Mouse (Mus musculus) intestine, embryonic 14.5 days (tissue): ENCODE measurements around the gene Pcp4l1. TPM values are rescaled to one million over a fixed set of nuclear protein-coding genes. Genes with fewer than 3 reads are reported as not detected.

Experiments
- ATAC-seq: fragments of 200-750 bp; cut with Nextera tagmentation; replicated peaks from 2 replicates; pipeline ENCODE4 v1.8.0; 2017; ENCODE audit warnings: low read depth, moderate number of reproducible peaks, moderate TSS enrichment, moderate library complexity; ENCODE audit not compliant: low FRiP score, low TSS enrichment
- DNase-seq: peaks from one replicate; pipeline ENCODE4 v3.0.0-alpha.2; 2018; ENCODE audit warnings: low spot score
- H3K27ac ChIP-seq: fragments of 300-500 bp; sonication (generic); 2 replicates; pipeline ENCODE4 v1.5.1; 2014; ENCODE audit warnings: low read depth, mild to moderate bottlenecking, control low read depth
- H3K27me3 ChIP-seq: fragments of 300-500 bp; sonication (generic); replicated peaks from 2 replicates; pipeline ENCODE4 v1.6.1; 2014; ENCODE audit warnings: low read length, control low read depth; ENCODE audit not compliant: control insufficient read depth, insufficient read depth
- H3K36me3 ChIP-seq: fragments of 300-500 bp; sonication (generic); 2 replicates; pipeline ENCODE4 v1.6.1; 2014; ENCODE audit warnings: low read length, control low read depth; ENCODE audit not compliant: control insufficient read depth, insufficient read depth
- H3K4me1 ChIP-seq: fragments of 300-500 bp; sonication (generic); replicated peaks from 2 replicates; pipeline ENCODE4 v1.6.1; 2014; ENCODE audit warnings: low read length, control low read depth, mixed read lengths; ENCODE audit not compliant: control insufficient read depth, insufficient read depth
- H3K4me2 ChIP-seq: fragments of 300-500 bp; sonication (generic); 2 replicates; pipeline ENCODE4 v1.6.1; 2014; ENCODE audit warnings: low read length
- H3K4me3 ChIP-seq: fragments of 300-500 bp; sonication (generic); 2 replicates; pipeline ENCODE4 v1.5.1; 2014; ENCODE audit warnings: low read depth, low read length, control low read depth, mixed read lengths
- H3K9ac ChIP-seq: fragments of 300-500 bp; sonication (generic); 2 replicates; pipeline ENCODE4 v1.6.1; 2014; ENCODE audit warnings: mild to moderate bottlenecking, low read length
- H3K9me3 ChIP-seq: fragments of 300-500 bp; sonication (generic); 2 replicates; pipeline ENCODE4 v1.6.1; 2016; ENCODE audit warnings: low read length, control low read depth; ENCODE audit not compliant: control insufficient read depth
- WGBS: fragments of 180-500 bp; shearing (Covaris S2); extraction: QIAGEN DNeasy Blood & Tissue Kit; methylation state at CpG from one replicate; pipeline ENCODE4 v1.1.7; 2014; 5-methylcytosine and 5-hydroxymethylcytosine counted together
- polyA plus RNA-seq: library from polyadenylated mRNA; unstranded; fragments of >200 nt; fragmentation: Nextera tagmentation; extraction: Ambion mirVana; gene quantifications from 2 replicates; pipeline ENCODE4 v1.2.1, GENCODE M21; 2014

The Pcp4l1 gene
- polyA plus RNA-seq, 1 experiment from 2014 or later, result 21.9 TPM

GRCm38 (mm10) chr1:171185655-171186054 is 10.4 kb downstream of the Pcp4l1 start:
- Histone ChIP-seq H3K27ac (no peak overlapping the region), H3K36me3 (no peaks in the 10 kb centered on the region), H3K27me3 (no peaks in the 10 kb centered on the region), H3K9ac (no peak overlapping the region), H3K4me1 (peaks cover 29% of the 10 kb centered on the region), H3K9me3 (no peaks in the 10 kb centered on the region), H3K4me3 (no peak overlapping the region), H3K4me2 (peak overlapping the region; percentile 15; the same call in 1 of the 2 replicates)
- ATAC-seq (no peak), DNase-seq (no peak)
- WGBS, result 53% methylated on average over 8 of the region's 8 CpGs

DNA sequence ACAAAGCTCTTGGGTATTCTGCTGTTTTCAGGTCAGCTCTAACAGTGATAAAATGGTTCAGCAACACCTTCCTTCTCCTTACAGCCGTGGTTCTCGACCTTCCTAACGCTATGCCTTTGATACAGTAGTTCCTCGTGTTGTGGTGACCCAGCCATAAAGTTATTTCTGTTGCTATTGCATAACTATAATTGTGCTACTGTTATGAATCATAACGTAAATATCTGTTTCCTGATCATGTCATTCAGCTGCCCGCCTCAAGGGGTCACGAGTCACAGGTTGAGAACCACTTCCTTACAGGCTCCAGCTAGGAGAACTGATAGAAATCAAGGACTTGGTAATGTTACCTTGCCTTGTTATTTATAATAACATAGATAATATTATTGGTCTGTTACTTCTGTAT is 11.8 kb downstream of the Pcp4l1 start:
- no peak overlapping the region for H3K4me3 ChIP-seq
- no peak overlapping the region for H3K27ac ChIP-seq
- no peaks in the 10 kb centered on the region for H3K36me3 ChIP-seq
- H3K27me3 ChIP-seq, result no peaks in the 10 kb centered on the region
- H3K9me3 ChIP-seq, result no peaks in the 10 kb centered on the region
- no peak overlapping the region for H3K4me2 ChIP-seq
- no peak for ATAC-seq
- DNase-seq, result no peak
- H3K4me1 ChIP-seq, result peaks cover 23% of the 10 kb centered on the region
- no peak overlapping the region for H3K9ac ChIP-seq
- WGBS, result 69% methylated on average over 7 of the region's 7 CpGs

DNA sequence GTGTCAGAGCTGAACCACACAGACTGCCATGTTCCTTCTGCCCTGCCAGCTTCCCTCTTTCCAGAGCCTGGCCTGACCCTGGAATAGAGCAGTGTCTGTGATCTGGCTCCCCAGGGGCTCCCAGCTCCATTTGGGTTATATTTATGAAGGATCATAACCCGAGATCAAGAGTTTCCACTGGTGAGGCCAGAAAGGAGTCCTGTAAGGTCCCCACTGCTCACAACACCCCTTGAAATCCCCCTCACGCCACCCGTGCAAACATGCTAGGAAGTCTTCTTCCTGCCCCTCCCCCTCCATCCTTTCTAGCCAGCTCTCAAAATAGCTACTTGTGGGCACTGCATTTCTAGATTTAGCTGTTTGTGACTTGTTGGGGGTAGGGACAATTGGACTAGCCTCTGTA is 12.4 kb downstream of the Pcp4l1 start:
- Histone ChIP-seq H3K4me1 (peaks cover 16% of the 10 kb centered on the region; the same call in 1 of the 2 replicates), H3K27me3 (no peaks in the 10 kb centered on the region), H3K4me3 (no peak overlapping the region), H3K4me2 (no peak overlapping the region), H3K9me3 (no peaks in the 10 kb centered on the region), H3K36me3 (no peaks in the 10 kb centered on the region), H3K27ac (no peak overlapping the region), H3K9ac (no peak overlapping the region)
- 52% methylated on average over 3 of the region's 3 CpGs for WGBS
- DNase-seq, result no peak
- ATAC-seq, result no peak

- no peak for ATAC-seq
- Histone ChIP-seq H3K27ac (no peak overlapping the region), H3K36me3 (no peaks in the 10 kb centered on the region), H3K4me1 (peaks cover 15% of the 10 kb centered on the region; the same call in 1 of the 2 replicates), H3K9ac (no peak overlapping the region), H3K9me3 (no peaks in the 10 kb centered on the region), H3K4me3 (no peak overlapping the region), H3K4me2 (no peak overlapping the region), H3K27me3 (no peaks in the 10 kb centered on the region)
- 89% methylated on average over 3 of the region's 3 CpGs for WGBS
- DNase-seq, result no peak
Measured at GRCm38 (mm10) chr1:171183025-171183424, 13.0 kb downstream of the Pcp4l1 start.

GRCm38 (mm10) chr1:171179487-171180171 is 16.4 kb downstream of the Pcp4l1 start:
- H3K9ac ChIP-seq, result no peak overlapping the region
- 68% methylated on average over 5 of the region's 5 CpGs for WGBS
- no peaks in the 10 kb centered on the region for H3K9me3 ChIP-seq
- H3K27me3 ChIP-seq, result no peaks in the 10 kb centered on the region
- ATAC-seq (no peak), DNase-seq (no peak)
- H3K4me1 ChIP-seq, result 0 out of 2 replicates have a peak, but pooled peaks cover 4% of the 10 kb centered on the region
- H3K27ac ChIP-seq, result no peak overlapping the region
- no peak overlapping the region for H3K4me3 ChIP-seq
- H3K4me2 ChIP-seq, result no peak overlapping the region
- no peaks in the 10 kb centered on the region for H3K36me3 ChIP-seq

- Histone ChIP-seq H3K4me3 (no peak overlapping the region), H3K36me3 (no peaks in the 10 kb centered on the region), H3K9ac (no peak overlapping the region), H3K9me3 (no peaks in the 10 kb centered on the region), H3K27me3 (no peaks in the 10 kb centered on the region), H3K27ac (no peak overlapping the region), H3K4me1 (0 out of 2 replicates have a peak, but pooled peaks cover 3% of the 10 kb centered on the region), H3K4me2 (no peak overlapping the region)
- 93% methylated on average over 8 of the region's 8 CpGs for WGBS
- ATAC-seq, result no peak
- DNase-seq, result no peak
Measured at GRCm38 (mm10) chr1:171172779-171173178, 23.3 kb downstream of the Pcp4l1 start.

DNA sequence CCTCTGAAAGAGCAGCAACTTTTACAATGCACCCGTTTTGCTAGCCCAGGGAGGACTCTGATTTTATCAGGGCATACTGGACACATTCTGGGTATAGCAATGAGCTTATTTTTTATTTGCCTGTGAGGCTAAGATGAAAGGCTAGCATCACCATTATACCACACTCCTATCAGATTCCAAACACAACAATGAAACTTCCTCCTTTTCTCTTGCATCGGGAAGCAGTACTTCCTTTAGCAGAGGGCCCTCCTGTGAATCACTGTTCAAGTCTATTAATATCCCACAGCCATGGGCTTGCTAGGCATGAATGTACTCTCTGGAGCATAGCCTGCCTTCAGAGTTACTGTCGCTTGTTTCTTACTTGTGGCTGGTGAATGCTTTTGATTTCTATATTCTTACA is 24.9 kb downstream of the Pcp4l1 start:
- whole genome bisulfite sequencing, result 52% methylated on average over 3 of the region's 3 CpGs
- H3K27ac ChIP-seq, result 0 out of 2 replicates have a peak overlapping the region, but pooled peaks have one; percentile 44

GRCm38 (mm10) chr1:171169913-171170312 is 26.2 kb downstream of the Pcp4l1 start:
- Histone ChIP-seq H3K27ac (0 out of 2 replicates have a peak overlapping the region, but pooled peaks have one; percentile 22), H3K27me3 (no peaks in the 10 kb centered on the region), H3K4me1 (peaks cover 3% of the 10 kb centered on the region; the same call in 1 of the 2 replicates), H3K9ac (no peak overlapping the region), H3K9me3 (no peaks in the 10 kb centered on the region), H3K4me3 (no peak overlapping the region), H3K4me2 (no peak overlapping the region), H3K36me3 (no peaks in the 10 kb centered on the region)
- DNase-seq (no peak), ATAC-seq (no peak)
- 15% methylated on average over 3 of the region's 3 CpGs for WGBS

More for the DNA sequence above, 24.9 kb downstream of the Pcp4l1 start:
- Histone ChIP-seq H3K4me1 (peaks cover 3% of the 10 kb centered on the region; the same call in 1 of the 2 replicates), H3K4me3 (no peak overlapping the region), H3K9ac (no peak overlapping the region), H3K9me3 (no peaks in the 10 kb centered on the region), H3K4me2 (no peak overlapping the region), H3K27me3 (no peaks in the 10 kb centered on the region), H3K36me3 (no peaks in the 10 kb centered on the region)
- ATAC-seq (no peak), DNase-seq (no peak)

DNA sequence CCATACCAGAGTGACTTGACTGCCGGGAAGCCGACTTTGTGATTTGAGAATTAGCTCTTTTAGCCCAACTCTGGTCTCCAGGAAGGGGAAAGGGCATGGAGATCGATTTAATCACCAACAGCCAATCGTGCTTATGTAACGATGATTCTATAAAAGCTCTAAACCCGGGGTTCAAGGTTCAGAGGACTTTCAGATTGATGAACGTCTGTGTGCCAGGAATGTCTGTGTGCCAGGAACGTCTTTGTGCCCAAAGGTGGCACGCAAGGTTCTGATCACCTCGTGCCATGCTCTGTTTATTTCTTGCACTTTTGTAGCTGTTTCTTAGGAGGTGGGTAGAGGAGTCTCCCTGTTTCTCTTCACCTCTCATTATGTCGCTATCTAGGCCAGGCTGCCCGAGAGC is 27.2 kb downstream of the Pcp4l1 start:
- no peak for DNase-seq
- no peak overlapping the region for H3K4me2 ChIP-seq
- no peaks in the 10 kb centered on the region for H3K9me3 ChIP-seq
- H3K9ac ChIP-seq, result no peak overlapping the region
- no peak overlapping the region for H3K27ac ChIP-seq
- no peak overlapping the region for H3K4me3 ChIP-seq
- H3K36me3 ChIP-seq, result no peaks in the 10 kb centered on the region
- H3K4me1 ChIP-seq, result peaks cover 3% of the 10 kb centered on the region; the same call in 1 of the 2 replicates
- ATAC-seq, result no peak
- 85% methylated on average over 12 of the region's 12 CpGs for WGBS
- H3K27me3 ChIP-seq, result no peaks in the 10 kb centered on the region
